Mouse (Mus musculus) heart, embryonic 14.5 days (tissue): ENCODE results near the gene Nav3. TPM values are rescaled to one million over a fixed set of nuclear protein-coding genes. Genes with fewer than 3 reads are reported as not detected.

Source experiments
- ATAC-seq: fragments of 200-750 bp; cut with Nextera tagmentation; 2 replicates; pipeline ENCODE4 v1.8.0; 2017; ENCODE audit warnings: low read depth, moderate TSS enrichment; ENCODE audit not compliant: insufficient number of reproducible peaks, insufficient read depth, low FRiP score
- H3K27ac ChIP-seq, 2 experiments: fragments of 200-500 bp in 1 of 2; fragments of 300-500 bp in 1 of 2; sonication (generic) in 1 of 2; replicated peaks in 1 of 2; 2 replicates each; pipeline ENCODE4 v1.5.1; 2012 to 2014; ENCODE audit warnings: low read depth in 2 of 2, low read length in 2 of 2, control low read depth in 1 of 2, mild to moderate bottlenecking in 1 of 2, mixed read lengths in 1 of 2; ENCODE audit not compliant: control insufficient read depth in 1 of 2, insufficient read depth in 1 of 2
- H3K27me3 ChIP-seq: fragments of 300-500 bp; sonication (generic); 2 replicates; pipeline ENCODE4 v1.6.1; 2014; ENCODE audit warnings: mild to moderate bottlenecking, low read length, control low read depth; ENCODE audit not compliant: control insufficient read depth, insufficient read depth
- H3K36me3 ChIP-seq: fragments of 300-500 bp; sonication (generic); 2 replicates; pipeline ENCODE4 v1.6.1; 2014; ENCODE audit warnings: mild to moderate bottlenecking, control low read depth, low read length, mixed read lengths; ENCODE audit not compliant: control insufficient read depth, insufficient read depth
- H3K4me1 ChIP-seq, 2 experiments: fragments of 200-500 bp in 1 of 2; fragments of 300-500 bp in 1 of 2; sonication (generic) in 1 of 2; 2 replicates each; pipeline ENCODE4 v1.6.1; 2012 to 2014; ENCODE audit warnings: low read length in 2 of 2, control low read depth in 1 of 2, mixed read lengths in 1 of 2; ENCODE audit not compliant: control insufficient read depth in 2 of 2, insufficient read depth in 2 of 2
- H3K4me2 ChIP-seq: fragments of 300-500 bp; sonication (generic); 2 replicates; pipeline ENCODE4 v1.6.1; 2014; ENCODE audit warnings: mild to moderate bottlenecking, low read length
- H3K4me3 ChIP-seq, 2 experiments: fragments of 200-500 bp in 1 of 2; fragments of 300-500 bp in 1 of 2; sonication (generic) in 1 of 2; 2 replicates each; pipeline ENCODE4 v1.5.1; 2012 to 2014; ENCODE audit warnings: low read length in 2 of 2, mild to moderate bottlenecking in 2 of 2, control low read depth in 1 of 2, low read depth in 1 of 2, moderate library complexity in 1 of 2; ENCODE audit not compliant: control insufficient read depth in 1 of 2, insufficient read depth in 1 of 2
- H3K9ac ChIP-seq: fragments of 300-500 bp; sonication (generic); 2 replicates; pipeline ENCODE4 v1.6.1; 2014; ENCODE audit warnings: mild to moderate bottlenecking, low read length
- H3K9me3 ChIP-seq: fragments of 300-500 bp; sonication (generic); 2 replicates; pipeline ENCODE4 v1.6.1; 2016; ENCODE audit warnings: low read length, control low read depth; ENCODE audit not compliant: control insufficient read depth
- WGBS: fragments of 180-500 bp; shearing (Covaris S2); extraction: QIAGEN DNeasy Blood & Tissue Kit; methylation state at CpG from one replicate; pipeline ENCODE4 v1.1.7; 2014; 5-methylcytosine and 5-hydroxymethylcytosine counted together
- polyA plus RNA-seq: library from polyadenylated mRNA; unstranded; fragments of >200 nt; fragmentation: Nextera tagmentation; extraction: Ambion mirVana; gene quantifications from 2 replicates; pipeline ENCODE4 v1.2.1, GENCODE M21; 2014

Nav3 gene
- polyA plus RNA-seq, 1 experiment from 2014 or later = 4.2 TPM

DNA sequence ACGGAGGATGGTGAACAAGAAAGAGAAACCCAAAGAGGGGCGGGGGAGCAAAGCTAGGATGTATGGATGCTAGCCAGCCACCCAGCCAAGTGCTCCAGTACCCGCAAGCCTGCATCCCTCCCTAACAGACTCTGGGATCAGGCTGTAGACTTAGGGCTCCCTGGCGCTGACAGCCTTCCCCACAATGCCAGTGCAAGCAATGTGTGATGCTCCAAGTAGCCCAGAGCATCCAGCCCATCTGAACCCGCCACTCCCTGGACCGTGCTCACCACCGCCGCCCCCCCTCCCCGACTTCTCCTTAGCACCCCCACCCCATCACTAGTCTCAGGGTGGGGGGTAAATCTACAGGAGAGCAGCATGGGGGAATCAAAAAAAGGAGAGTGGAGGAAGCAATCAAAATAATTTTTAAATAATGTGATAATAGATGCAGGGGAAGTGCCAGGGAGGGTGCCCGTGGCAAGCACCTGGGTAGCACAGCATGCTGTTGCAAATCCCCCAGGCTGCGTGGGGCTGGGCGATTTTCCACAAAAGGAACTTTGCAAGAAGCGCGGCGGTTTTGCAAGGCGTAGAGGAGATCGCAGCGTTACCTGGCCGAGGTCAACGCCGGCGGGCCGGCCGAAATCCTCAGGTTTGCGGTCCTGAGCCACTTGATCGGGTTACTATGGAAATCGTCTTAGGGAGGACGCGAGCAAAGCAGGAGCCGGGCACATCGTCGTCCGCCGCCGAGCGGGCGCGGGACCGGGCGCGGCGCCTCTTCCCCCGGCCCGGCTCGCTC is 754 bp downstream of the Nav3 start:
- ATAC-seq = no peak
- 0 out of 4 replicates have a peak, but pooled peaks cover 2 to 6% of the 10 kb centered on the region in 2 experiments for H3K4me1 ChIP-seq
- H3K27me3 ChIP-seq = peaks cover 17% of the 10 kb centered on the region
- peak overlapping the region; percentile 96 for H3K4me2 ChIP-seq
- under 1% methylated on average over 45 of the region's 45 CpGs for WGBS
- peak overlapping the region; percentile 62 to 65 for H3K4me3 ChIP-seq
- H3K27ac ChIP-seq = peak overlapping the region in 1 of 2 experiments; percentile 25; a peak in 1 of 4 replicates
- H3K9ac ChIP-seq = peak overlapping the region; percentile 73
- no peaks in the 10 kb centered on the region for H3K36me3 ChIP-seq
- no peaks in the 10 kb centered on the region for H3K9me3 ChIP-seq

DNA sequence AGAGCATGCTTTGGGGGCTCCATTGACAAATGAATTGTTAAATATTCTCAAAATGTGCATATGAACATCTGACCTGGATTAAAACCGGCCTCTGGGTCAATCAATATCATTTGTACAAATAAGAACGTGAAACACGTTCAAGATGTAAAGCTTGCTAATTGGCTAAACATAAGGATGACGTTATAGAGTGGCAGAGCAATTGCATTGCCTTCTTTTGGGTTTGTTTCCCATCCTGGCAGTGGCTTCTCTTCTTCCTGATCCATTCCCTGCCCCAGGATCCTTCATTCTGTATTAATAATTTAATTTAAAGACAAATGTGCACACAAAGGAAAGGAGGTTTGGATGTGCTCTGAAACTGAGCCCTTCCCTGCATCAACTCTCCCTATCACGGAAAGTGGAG is 2.4 kb downstream of the Nav3 start:
- Histone ChIP-seq H3K36me3 (no peaks in the 10 kb centered on the region), H3K9ac (no peak overlapping the region), H3K27ac (no peak overlapping the region), H3K4me3 (no peak overlapping the region), H3K27me3 (peaks cover 17% of the 10 kb centered on the region), H3K4me1 (0 out of 4 replicates have a peak, but pooled peaks cover 2 to 6% of the 10 kb centered on the region in 2 experiments), H3K4me2 (no peak overlapping the region), H3K9me3 (no peaks in the 10 kb centered on the region)
- no peak for ATAC-seq
- WGBS = 60% methylated on average over 5 of the region's 5 CpGs

DNA sequence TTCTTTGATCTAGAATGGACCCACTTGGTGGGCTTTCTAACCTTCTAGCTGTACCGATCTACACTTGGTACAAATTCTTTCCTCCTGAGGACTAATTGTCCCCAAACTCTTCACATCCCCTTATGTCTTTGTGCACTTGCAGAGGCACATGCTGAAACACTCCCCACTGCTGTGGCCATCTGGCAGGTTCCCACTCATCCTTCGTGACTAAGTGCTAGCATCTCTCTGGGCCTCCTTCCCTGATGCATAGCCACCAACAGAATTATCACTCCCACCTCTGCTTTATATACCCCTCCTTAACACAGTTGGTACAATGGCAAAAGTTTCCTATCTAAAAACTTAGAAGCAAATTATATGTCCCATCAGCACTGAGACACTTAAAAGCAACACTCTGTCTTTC is 15.6 kb downstream of the Nav3 start:
- Histone ChIP-seq H3K9ac (no peak overlapping the region), H3K27ac (no peak overlapping the region), H3K27me3 (no peaks in the 10 kb centered on the region), H3K4me2 (no peak overlapping the region), H3K36me3 (no peaks in the 10 kb centered on the region), H3K4me1 (no peaks in the 10 kb centered on the region), H3K4me3 (no peak overlapping the region), H3K9me3 (no peaks in the 10 kb centered on the region)
- WGBS = 76% methylated on average over 2 of the region's 2 CpGs
- no peak for ATAC-seq

DNA sequence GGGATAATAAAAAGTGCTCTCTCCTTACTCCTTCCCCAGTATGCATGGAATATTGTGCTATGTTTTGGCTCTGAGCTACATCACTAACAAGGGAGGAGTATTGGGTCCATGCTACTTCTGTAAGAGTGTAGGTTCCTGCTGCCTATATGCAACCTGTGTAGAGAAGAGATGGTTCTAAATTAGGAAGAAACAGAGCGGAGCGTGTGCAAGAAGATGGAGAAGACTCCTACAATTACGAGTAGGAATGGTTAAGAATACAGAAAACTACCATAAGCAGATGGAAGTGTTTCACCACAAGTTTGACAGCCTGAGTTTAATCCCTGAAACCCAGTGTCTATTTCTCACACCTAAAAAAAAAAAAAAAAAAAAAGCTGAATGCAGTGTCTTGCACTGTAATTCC is 24.9 kb downstream of the Nav3 start:
- Histone ChIP-seq H3K4me3 (no peak overlapping the region), H3K27me3 (no peaks in the 10 kb centered on the region), H3K4me1 (no peaks in the 10 kb centered on the region), H3K9ac (no peak overlapping the region), H3K27ac (no peak overlapping the region), H3K4me2 (no peak overlapping the region), H3K36me3 (no peaks in the 10 kb centered on the region), H3K9me3 (no peaks in the 10 kb centered on the region)
- 86% methylated on average over 3 of the region's 3 CpGs for WGBS
- ATAC-seq = no peak

DNA sequence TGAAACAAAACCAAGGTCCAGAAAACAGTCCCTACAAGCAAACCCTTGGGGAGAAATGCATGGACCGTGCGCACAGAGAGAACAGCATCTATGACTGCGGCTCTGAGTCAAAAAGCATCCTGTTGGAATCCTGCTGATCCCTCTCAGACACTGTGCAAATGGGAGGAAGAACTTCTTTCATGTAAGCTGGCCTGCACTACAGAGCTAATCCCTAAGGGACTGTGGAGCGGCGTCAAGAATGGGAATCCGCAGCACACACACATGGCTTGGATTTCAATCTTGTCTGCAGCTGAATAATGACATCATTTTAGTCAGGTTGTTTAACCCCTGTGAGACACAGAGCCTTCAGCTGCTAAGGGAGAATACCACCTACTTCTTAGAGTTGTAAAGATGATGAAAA is 26.4 kb downstream of the Nav3 start:
- Histone ChIP-seq H3K36me3 (no peaks in the 10 kb centered on the region), H3K4me2 (no peak overlapping the region), H3K27me3 (no peaks in the 10 kb centered on the region), H3K9ac (no peak overlapping the region), H3K9me3 (no peaks in the 10 kb centered on the region), H3K4me3 (no peak overlapping the region), H3K27ac (no peak overlapping the region), H3K4me1 (no peaks in the 10 kb centered on the region)
- 65% methylated on average over 6 of the region's 6 CpGs for WGBS
- ATAC-seq = no peak

DNA sequence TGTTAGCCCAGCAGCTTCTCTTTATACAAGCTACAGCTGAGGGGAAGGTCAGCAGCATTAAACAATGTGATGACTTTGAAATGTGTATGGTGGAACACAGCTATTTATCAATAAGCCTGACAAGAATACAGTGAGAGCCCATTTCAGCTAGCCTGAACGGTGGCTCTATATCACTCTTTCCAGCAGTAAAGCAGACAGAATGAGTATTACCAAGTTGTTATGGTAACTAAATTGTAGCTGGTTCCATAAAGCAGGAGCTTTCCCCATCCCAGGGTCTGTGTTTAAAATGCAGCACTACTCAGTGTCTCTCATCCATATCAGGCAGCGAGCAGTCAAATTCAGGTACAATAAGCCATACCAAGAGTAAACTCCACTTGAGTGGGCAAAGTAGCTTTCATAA is 27.0 kb downstream of the Nav3 start:
- no peaks in the 10 kb centered on the region for H3K4me1 ChIP-seq
- no peaks in the 10 kb centered on the region for H3K36me3 ChIP-seq
- ATAC-seq = no peak
- WGBS = 91% methylated on average over 2 of the region's 2 CpGs
- H3K27ac ChIP-seq = no peak overlapping the region
- H3K4me2 ChIP-seq = no peak overlapping the region
- no peaks in the 10 kb centered on the region for H3K27me3 ChIP-seq
- H3K9me3 ChIP-seq = no peaks in the 10 kb centered on the region
- no peak overlapping the region for H3K9ac ChIP-seq
- H3K4me3 ChIP-seq = no peak overlapping the region

GRCm38 (mm10) chr10:110421533-110421932 is 34.5 kb downstream of the Nav3 start:
- Histone ChIP-seq H3K9ac (no peak overlapping the region), H3K4me1 (no peaks in the 10 kb centered on the region; a peak in 1 of 4 replicates), H3K4me2 (no peak overlapping the region), H3K27me3 (no peaks in the 10 kb centered on the region), H3K9me3 (no peaks in the 10 kb centered on the region), H3K4me3 (no peak overlapping the region), H3K36me3 (no peaks in the 10 kb centered on the region), H3K27ac (no peak overlapping the region)
- no peak for ATAC-seq
- WGBS = 80% methylated on average over 5 of the region's 5 CpGs

- H3K4me2 ChIP-seq = no peak overlapping the region
- 63% methylated on average over 5 of the region's 5 CpGs for WGBS
- H3K9ac ChIP-seq = no peak overlapping the region
- no peak overlapping the region for H3K27ac ChIP-seq
- no peak for ATAC-seq
- no peaks in the 10 kb centered on the region for H3K27me3 ChIP-seq
- H3K4me1 ChIP-seq = no peaks in the 10 kb centered on the region; a peak in 1 of 4 replicates
- H3K9me3 ChIP-seq = no peaks in the 10 kb centered on the region
- H3K4me3 ChIP-seq = no peak overlapping the region
- H3K36me3 ChIP-seq = no peaks in the 10 kb centered on the region
Measured at GRCm38 (mm10) chr10:110417003-110417402, 39.0 kb downstream of the Nav3 start.
